Mouse (Mus musculus): ENCODE measurements around the gene Poc1b. TPM values are rescaled to one million over a fixed set of nuclear protein-coding genes. Genes with fewer than 3 reads are reported as not detected.
"Not testable (repeated sequence)": the region's sequence is repeated elsewhere in the genome, so short reads cannot be mapped to it uniquely, and the experiment has no call there.

Poc1b gene
- total RNA-seq, 4 experiments from 2014 or later, result 7.6 to 13.4 (median 8.1) TPM

- DNase-seq (ENCODE audit: low spot score in 2 of 2), result no peak
Measured at GRCm38 (mm10) chr10:99156808-99157207, 50.0 kb downstream of the Poc1b start.

GRCm38 (mm10) chr10:99157697-99158096 is 50.9 kb downstream of the Poc1b start:
- DNase-seq (ENCODE audit: low spot score in 2 of 2), result not testable (repeated sequence)

- no peak for DNase-seq (ENCODE audit: low spot score in 2 of 2)
Measured at GRCm38 (mm10) chr10:99161987-99162582, 55.2 kb downstream of the Poc1b start.

- DNase-seq (ENCODE audit: low spot score in 2 of 2), result no peak
Measured at GRCm38 (mm10) chr10:99163002-99163401, 56.2 kb downstream of the Poc1b start.

GRCm38 (mm10) chr10:99164871-99165477 is 58.1 kb downstream of the Poc1b start:
- DNase-seq (ENCODE audit: low spot score in 2 of 2), result no peak

- no peak for DNase-seq (ENCODE audit: low spot score in 2 of 2)
Measured at GRCm38 (mm10) chr10:99165751-99166282, 59.0 kb downstream of the Poc1b start.

- no peak for DNase-seq (ENCODE audit: low spot score in 2 of 2)
Measured at GRCm38 (mm10) chr10:99166392-99166791, 59.6 kb downstream of the Poc1b start.

- DNase-seq (ENCODE audit: low spot score in 2 of 2), result no peak
Measured at GRCm38 (mm10) chr10:99168404-99168803, 61.6 kb downstream of the Poc1b start.

- DNase-seq (ENCODE audit: low spot score in 2 of 2), result no peak
Measured at GRCm38 (mm10) chr10:99168840-99169764, 62.3 kb downstream of the Poc1b start.

GRCm38 (mm10) chr10:99169765-99170129 is 62.9 kb downstream of the Poc1b start:
- peak in 1 of 2 experiments; percentile 54 for DNase-seq (ENCODE audit: low spot score in 2 of 2)

- no peak for DNase-seq (ENCODE audit: low spot score in 2 of 2)
Measured at GRCm38 (mm10) chr10:99171961-99172497, 65.2 kb downstream of the Poc1b start.

- DNase-seq (ENCODE audit: low spot score in 2 of 2), result no peak
Measured at GRCm38 (mm10) chr10:99172906-99173507, 66.2 kb downstream of the Poc1b start.

GRCm38 (mm10) chr10:99176911-99177310 is 70.1 kb downstream of the Poc1b start:
- no peak for DNase-seq (ENCODE audit: low spot score in 2 of 2)

- no peak for DNase-seq (ENCODE audit: low spot score in 2 of 2)
Measured at GRCm38 (mm10) chr10:99178118-99178517, 71.3 kb downstream of the Poc1b start.

GRCm38 (mm10) chr10:99179122-99179521 is 72.3 kb downstream of the Poc1b start:
- no peak for DNase-seq (ENCODE audit: low spot score in 2 of 2)

GRCm38 (mm10) chr10:99179566-99179965 is 72.7 kb downstream of the Poc1b start:
- no peak for DNase-seq (ENCODE audit: low spot score in 2 of 2)

- DNase-seq (ENCODE audit: low spot score in 2 of 2), result no peak
Measured at GRCm38 (mm10) chr10:99181497-99181896, 74.7 kb downstream of the Poc1b start.

- DNase-seq (ENCODE audit: low spot score in 2 of 2), result no peak
Measured at GRCm38 (mm10) chr10:99182107-99182506, 75.3 kb downstream of the Poc1b start.

- no peak for DNase-seq (ENCODE audit: low spot score in 2 of 2)
Measured at GRCm38 (mm10) chr10:99188175-99188574, 81.3 kb downstream of the Poc1b start.

- no peak for DNase-seq (ENCODE audit: low spot score in 2 of 2)
Measured at GRCm38 (mm10) chr10:99188656-99189603, 82.1 kb downstream of the Poc1b start.
